In genomic region chr8:109185558-109186198, GRCm38 (mm10) we compare ENCODE assay signal across 8 mouse cellular contexts.
A peak's percentile ranks its signal among the peaks of the same experiment; 100 is the strongest.
DNase-seq lines count a peak whose midpoint lies in the region; ATAC-seq and TF ChIP-seq lines count a peak whose summit lies in the region.

No protein-coding gene starts in this region.

- no peak overlapping the region for H3K27ac ChIP-seq in cortical plate, adult 2 months (ENCODE audit: insufficient read depth, low read length)
- no peak overlapping the region for H3K27ac ChIP-seq in intestine, embryonic 15.5 days

- no peak overlapping the region for H3K4me3 ChIP-seq in cortical plate, adult 2 months (ENCODE audit: insufficient read depth, low read length)
- H3K4me3 ChIP-seq in intestine, embryonic 15.5 days (replicated peaks) = peak overlapping the region; percentile 9; the same call in 1 of the 2 replicates

- peak overlapping the region; percentile 53 for H3K4me2 ChIP-seq in intestine, embryonic 15.5 days (replicated peaks)

- in situ Hi-C loops in Patski (cut with MboI; ENCODE audit: low pct_unique_long_range_greater_than_20kb) = loop anchor here (10.0 to 25.0 kb wide), 3 partner anchors 281 to 1298 kb away; no protein-coding TSS in a partner anchor

- no peak overlapping the region for H3K9ac ChIP-seq in intestine, embryonic 15.5 days

- H3K36me3 ChIP-seq in intestine, embryonic 15.5 days = no peaks in the 10 kb centered on the region

- 23% methylated on average over 10 of the region's 10 CpGs for WGBS in intestine, embryonic 15.5 days

- no peaks in the 10 kb centered on the region for H3K4me1 ChIP-seq in cortical plate, adult 2 months (ENCODE audit: control insufficient read depth, insufficient read depth, low read length)
- H3K4me1 ChIP-seq in intestine, embryonic 15.5 days (replicated peaks) = 0 out of 2 replicates have a peak, but pooled peaks cover 4% of the 10 kb centered on the region

- intact Hi-C loops in gastrocnemius, postnatal 14 days (cut with DNase I; ENCODE audit: low total_unique reads) = no loop called here

- peak; percentile 19 for DNase-seq in Patski (ENCODE audit: low read depth, low spot score)
- peak; percentile 59 for DNase-seq in gastrocnemius, postnatal 14 days
- DNase-seq in left cerebral cortex, adult 9 months (ENCODE audit: low spot score in 2 of 2) = peak; percentile 8 to 76
- DNase-seq in mesoderm, embryonic 11.5 days (ENCODE audit: low read depth, low spot score) = peak; percentile 81
- peak; percentile 40 for DNase-seq in skeletal muscle tissue, adult 2 months (ENCODE audit: low read depth, low spot score)
- DNase-seq in spleen, postnatal 14 days (ENCODE audit: low spot score in 2 of 2) = no peak

- no peak for TF ChIP-seq POLR2A in cortical plate, adult 2 months (IDR thresholded peaks at IDR 0.05; ENCODE audit: extremely low read depth, insufficient read depth, low read length)

- POLR2A ChIA-PET in Patski (lab: Charles Lee) = interaction anchor here (0.6 to 0.7 kb wide), 3 partner anchors 17 to 618 kb away, joined by 3 to 5 read pairs (median 3); no protein-coding TSS in a partner anchor

- CTCF ChIA-PET in Patski (lab: Charles Lee) = interaction anchor here (0.6 to 2.2 kb wide), 10 partner anchors 9 to 1583 kb away, joined by 3 to 7 read pairs (median 3); no protein-coding TSS in a partner anchor

- no peaks in the 10 kb centered on the region for H3K9me3 ChIP-seq in intestine, embryonic 15.5 days

- ATAC-seq in Patski = peak; percentile 96
- peak; percentile 77; the same call in 1 of the 2 replicates for ATAC-seq in intestine, embryonic 15.5 days

- peak; percentile 98 for TF ChIP-seq CTCF in Patski (IDR thresholded peaks at IDR 0.05)
- TF ChIP-seq CTCF in cortical plate, adult 2 months (IDR thresholded peaks at IDR 0.05; ENCODE audit: extremely low read depth, insufficient read depth, low read length) = peak; percentile 83

- H3K27me3 ChIP-seq in Patski = peaks cover 11% of the 10 kb centered on the region
- no peaks in the 10 kb centered on the region for H3K27me3 ChIP-seq in intestine, embryonic 15.5 days (replicated peaks)

Comparison
In these comparisons a context has a peak if more than half of its experiments do, and no peak if none do; other contexts are left out.
1. DNase-seq: peak in Patski (single experiment), gastrocnemius, postnatal 14 days (single experiment), left cerebral cortex, adult 9 months (2 of 2), mesoderm, embryonic 11.5 days (single experiment) and skeletal muscle tissue, adult 2 months (single experiment); none in spleen, postnatal 14 days (0 of 2).